Mouse (Mus musculus) kidney, adult 11 months (tissue): ENCODE measurements at regions not wholly inside any gene's neighbourhood (a gene's known extent, or its start where the extent isn't known, plus 50 kb on each side); places are given as distances from the start of the nearest gene placed in this dataset.
"Not testable (repeated sequence)": the region's sequence is repeated elsewhere in the genome, so short reads cannot be mapped to it uniquely, and the experiment has no call there.

Experiments used
- DNase-seq: peaks from one replicate; pipeline ENCODE4 v3.0.0; 2022

DNA sequence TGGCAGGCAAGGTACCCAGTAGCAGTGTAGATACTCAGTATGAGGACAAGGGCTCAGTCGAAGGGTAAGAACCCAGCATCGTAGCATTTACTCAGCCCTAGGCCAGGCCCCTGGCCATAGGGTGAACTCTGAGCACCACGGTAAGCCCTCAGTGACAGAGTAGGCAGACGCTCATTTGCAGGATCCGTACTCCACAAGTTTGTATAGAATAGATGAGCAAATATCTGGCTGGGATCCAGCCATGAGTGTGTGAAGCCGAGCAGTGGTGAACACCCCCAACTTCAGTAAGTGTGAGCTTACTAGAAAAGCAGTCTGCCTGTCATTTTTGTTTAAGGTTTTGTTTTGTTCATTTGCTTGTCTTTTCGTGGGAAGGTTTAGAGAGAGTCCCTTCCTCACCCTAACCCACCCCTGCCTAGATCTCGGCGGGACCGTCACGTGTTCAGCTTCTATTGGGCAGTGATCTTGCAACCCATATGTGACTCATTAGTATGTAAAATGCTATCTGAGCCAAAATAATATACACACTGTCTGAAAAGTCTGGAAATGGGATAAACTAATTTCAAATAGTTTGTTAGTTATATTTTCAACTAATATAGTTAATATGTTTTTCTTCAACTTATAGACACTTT, 76.3 kb downstream of the Gm5447 start:
- DNase-seq: no peak

- DNase-seq: not testable (repeated sequence)
Observed at GRCm38 (mm10) chr13:31051586-31051985, 77.6 kb downstream of the Gm5447 start.

- DNase-seq: no peak
Observed at GRCm38 (mm10) chr13:31054356-31054755, 80.4 kb downstream of the Gm5447 start.

- DNase-seq: no peak
Observed at GRCm38 (mm10) chr13:31055376-31056083, 81.5 kb downstream of the Gm5447 start.

- DNase-seq: no peak
Observed at GRCm38 (mm10) chr13:31056154-31056871, 82.3 kb downstream of the Gm5447 start.

DNA sequence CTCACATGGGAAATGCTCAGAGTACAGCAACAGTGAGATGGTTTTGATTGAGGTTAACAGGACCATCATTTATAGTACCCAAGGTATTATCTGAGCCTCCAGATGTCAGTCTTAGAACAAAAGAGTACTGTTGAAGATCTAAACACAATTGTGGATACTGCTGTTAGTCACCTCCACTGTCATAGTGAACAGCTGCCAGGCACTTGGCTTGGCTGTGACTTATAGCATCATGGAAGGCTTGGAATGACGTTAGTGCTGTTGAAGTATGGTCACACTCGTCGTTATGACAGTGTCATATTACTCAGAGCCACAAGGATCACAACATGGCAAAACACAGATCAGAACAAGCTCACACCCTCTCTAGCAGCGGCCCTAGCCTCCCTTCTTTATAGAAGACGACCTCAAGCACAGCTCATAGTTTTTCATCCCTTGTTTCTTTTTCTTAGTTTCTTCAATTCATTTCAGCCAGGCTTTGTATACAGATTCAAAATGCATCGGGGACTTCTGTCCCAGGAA, 87.0 kb downstream of the Gm5447 start:
- no peak for DNase-seq

DNA sequence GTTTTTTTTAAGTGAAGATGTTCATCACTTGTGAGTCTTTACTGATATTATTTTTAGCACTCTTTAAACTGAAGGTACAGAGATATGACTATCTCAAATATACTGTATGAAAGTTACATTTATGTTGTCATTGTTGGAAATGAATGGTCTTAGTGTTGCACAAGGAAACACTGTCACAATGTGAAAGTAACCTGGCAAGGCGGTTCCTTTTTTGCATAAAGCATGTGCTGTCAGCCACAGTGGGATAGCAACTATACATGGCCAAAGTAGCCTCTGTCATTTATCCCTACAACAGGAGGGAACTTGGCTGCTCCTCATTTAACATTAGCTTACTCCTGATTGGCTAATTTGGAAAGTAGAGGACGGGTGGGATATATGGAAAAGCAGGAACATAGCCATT, 94.3 kb downstream of the Gm5447 start:
- no peak for DNase-seq

DNA sequence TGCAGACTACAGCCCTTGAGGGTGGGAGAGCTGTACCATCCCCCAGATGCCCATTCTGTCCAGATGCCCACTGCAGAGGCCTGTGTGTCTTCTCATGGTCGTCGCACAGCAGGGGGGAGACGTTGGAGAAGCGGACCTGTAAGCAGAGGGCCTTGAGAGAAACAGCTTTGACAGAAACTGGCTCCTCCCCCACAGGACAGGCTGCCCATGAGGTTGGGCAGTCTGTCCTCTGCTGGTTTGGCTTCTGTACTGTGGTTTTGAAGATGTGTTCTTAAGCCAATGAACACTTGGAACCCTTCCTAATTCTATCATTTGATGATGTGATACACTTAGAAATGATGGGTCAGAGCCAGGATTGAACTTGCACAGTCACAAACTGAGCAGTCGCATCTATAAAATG, 102.5 kb downstream of the Gm5447 start:
- no peak for DNase-seq

GRCm38 (mm10) chr13:31078751-31079150, 104.7 kb downstream of the Gm5447 start:
- no peak for DNase-seq

- DNase-seq: no peak
Observed at GRCm38 (mm10) chr13:31080215-31080614, 106.2 kb downstream of the Gm5447 start.

GRCm38 (mm10) chr13:31082448-31083140, 108.6 kb downstream of the Gm5447 start:
- peak; percentile 37 for DNase-seq

DNA sequence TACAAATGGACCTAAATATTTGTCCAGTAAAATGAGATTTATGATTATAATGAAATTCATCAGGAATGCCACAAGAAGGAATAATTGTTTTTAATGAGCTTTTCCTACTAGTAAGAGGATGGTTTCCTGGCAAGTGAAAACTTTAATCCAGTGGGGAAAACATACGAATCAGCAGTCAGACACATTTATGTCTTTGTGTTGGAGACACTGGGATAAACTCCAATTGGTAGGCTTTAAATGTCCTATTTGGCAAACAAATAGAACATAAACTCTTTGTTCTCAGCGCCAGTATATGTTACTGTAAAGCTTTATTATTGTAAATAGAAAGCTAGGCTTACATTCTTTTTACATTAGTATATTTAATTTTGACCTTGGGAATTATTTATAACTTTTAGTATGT, 127.0 kb downstream of the Gm5447 start:
- no peak for DNase-seq

GRCm38 (mm10) chr13:31107434-31107833, 133.4 kb downstream of the Gm5447 start:
- DNase-seq: no peak

DNA sequence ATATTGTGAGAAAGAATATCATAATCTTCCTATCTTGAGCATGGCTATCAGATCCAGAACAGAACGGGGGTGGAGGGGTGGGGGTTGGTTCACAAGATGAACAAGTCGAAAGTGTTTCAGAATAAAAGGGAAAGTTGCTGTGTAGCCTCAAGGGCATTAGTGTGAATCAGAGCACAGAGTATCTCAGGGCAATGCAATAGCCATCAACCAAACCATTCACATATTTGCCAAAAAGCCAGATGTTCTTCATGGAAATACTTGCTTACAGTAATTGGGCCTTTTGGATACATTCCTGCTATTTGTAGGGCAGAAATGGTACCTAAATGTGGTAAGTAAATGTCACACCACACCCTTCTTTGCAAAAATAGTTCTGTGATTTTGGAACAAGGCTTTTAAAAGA, 135.2 kb downstream of the Gm5447 start:
- no peak for DNase-seq

- DNase-seq: no peak
Observed at GRCm38 (mm10) chr13:31122689-31123088, 148.7 kb downstream of the Gm5447 start.

- DNase-seq: no peak
Observed at GRCm38 (mm10) chr13:31124547-31125216, 150.7 kb downstream of the Gm5447 start.

DNA sequence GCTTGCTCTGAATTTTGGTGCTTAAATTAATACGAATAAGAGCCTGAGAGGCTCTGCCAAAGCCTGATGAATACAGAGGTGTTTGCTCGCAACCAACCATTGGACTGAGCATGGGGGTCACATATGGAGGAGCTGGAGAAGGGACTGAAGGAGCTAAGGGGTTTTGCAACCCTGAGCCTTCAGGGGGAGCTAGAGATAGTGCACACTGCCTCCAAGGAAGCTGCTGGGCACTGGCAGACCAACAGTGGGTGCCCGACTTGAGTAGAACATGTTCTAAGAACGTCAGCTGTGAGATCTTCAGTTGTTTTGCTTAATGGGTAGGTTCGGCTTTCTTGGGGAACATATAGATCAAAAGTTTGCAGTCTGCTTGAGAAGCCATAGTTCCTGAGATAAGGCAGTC, 158.5 kb downstream of the Gm5447 start:
- DNase-seq: no peak

- no peak for DNase-seq
Observed at GRCm38 (mm10) chr13:31139686-31140085, 165.7 kb downstream of the Gm5447 start.

GRCm38 (mm10) chr13:31147323-31147722, 173.3 kb downstream of the Gm5447 start:
- no peak for DNase-seq

DNA sequence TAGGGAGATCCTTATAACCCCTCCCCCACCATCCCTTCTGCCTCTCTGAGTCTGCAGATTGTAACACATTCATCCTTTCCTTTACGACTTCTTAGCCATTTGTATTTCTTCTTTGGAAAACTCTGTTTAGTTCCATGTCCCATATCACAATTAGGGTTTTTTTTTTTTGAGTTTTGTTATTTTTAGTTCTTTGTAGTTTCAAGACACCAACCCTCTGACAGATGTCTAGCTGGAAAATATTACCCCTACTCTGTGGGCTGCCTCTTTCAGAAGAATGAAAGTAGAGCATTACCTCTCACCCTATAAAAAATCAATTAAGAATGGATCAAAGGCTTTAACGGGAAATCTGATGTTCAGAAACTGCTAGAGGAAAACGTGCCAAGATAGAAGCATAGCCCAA, 180.1 kb downstream of the Gm5447 start:
- DNase-seq: no peak

DNA sequence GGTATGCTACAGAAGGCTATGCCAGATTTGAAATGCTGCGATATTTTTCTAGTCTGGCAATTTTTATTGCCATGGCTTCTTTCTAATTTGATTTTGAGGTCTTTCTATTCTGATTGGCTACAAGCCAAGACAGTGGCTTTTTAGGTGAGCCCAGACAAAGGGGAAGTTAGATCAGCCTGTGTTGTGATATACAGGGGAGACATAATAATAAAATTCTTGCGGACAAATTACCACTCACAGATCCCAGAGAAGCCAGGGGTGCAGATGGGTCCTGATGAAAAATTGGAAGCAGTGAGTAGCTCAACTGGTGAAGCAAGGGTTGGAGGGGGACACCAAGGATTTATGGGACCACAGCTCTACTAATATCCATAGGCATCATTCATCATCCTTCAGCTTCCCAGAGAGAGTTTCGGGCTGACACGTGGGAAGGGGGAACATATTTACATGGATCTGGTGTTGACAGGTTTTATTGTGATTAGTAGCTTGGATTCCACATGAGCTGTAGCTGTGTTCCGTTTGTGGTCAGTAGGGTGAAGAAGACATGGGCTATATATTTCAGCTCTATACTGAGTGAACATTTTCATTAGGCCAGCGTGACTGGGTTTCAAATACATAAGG, 190.0 kb downstream of the Gm5447 start:
- no peak for DNase-seq

GRCm38 (mm10) chr13:31166286-31166685, 192.3 kb downstream of the Gm5447 start:
- no peak for DNase-seq
